Mouse (Mus musculus) spleen, adult 12 weeks (tissue): ENCODE measurements around the gene Dnaaf2.
A peak's percentile ranks its signal among the peaks of the same experiment; 100 is the strongest.

Experiments
- DNase-seq: peaks from one replicate; pipeline ENCODE4 v3.0.0; 2022; ENCODE audit warnings: low spot score

Dnaaf2 gene

DNA sequence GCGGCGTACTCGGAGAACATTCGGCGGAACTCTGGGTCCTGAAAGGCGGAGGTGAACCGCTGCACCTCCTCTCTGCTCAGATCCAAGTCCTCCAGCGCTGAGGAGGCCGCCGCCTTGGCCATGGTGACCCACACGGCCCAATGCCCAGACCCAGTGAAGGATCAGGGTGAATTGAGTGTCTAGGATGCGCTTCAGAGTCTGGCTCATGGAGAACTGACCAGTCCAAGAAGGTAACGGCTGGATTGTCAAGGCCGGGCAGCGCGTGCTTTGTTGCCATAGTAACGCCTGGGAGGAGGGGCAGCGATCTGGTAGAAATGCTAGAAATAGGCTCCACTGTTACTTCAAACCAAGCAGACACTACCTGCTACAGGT lies at the start of gene Dnaaf2:
Dnaaf2 (minus strand) TSS at position 266 of the 372 bp plus-strand sequence.
- DNase-seq = no peak

DNA sequence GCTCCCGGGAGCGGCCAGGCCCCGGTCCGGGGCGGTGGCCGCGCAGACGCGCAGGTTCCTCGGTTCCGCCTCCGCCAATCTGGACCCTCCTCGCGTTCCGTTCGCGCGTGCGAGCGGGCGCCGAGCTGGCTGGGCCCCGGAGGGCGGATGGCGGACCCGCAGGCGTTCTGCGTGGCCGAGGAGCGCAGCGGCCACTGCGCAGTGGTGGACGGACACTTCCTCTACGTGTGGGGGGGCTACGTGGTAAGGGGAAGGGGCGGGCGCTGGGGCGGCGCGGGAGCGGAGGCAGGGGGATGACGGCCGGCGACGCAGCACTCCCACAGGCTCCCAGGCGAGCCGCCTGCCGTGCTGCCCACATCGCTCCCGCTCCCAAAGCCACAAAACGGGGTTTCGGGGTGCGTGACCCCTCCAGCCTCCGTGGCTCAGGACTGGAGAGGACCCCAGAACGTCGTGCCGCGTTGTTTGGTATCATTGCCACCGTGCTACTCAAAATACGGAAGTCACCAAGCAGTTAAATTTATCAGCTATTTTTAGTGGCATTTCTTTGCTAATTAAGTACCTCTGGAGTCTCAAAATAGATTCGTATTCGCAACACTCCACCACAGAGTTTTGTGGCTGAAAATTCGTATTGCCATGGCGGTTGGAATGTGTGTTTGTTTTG lies 43.7 kb upstream of the Dnaaf2 start:
- DNase-seq = peak; percentile 25

DNA sequence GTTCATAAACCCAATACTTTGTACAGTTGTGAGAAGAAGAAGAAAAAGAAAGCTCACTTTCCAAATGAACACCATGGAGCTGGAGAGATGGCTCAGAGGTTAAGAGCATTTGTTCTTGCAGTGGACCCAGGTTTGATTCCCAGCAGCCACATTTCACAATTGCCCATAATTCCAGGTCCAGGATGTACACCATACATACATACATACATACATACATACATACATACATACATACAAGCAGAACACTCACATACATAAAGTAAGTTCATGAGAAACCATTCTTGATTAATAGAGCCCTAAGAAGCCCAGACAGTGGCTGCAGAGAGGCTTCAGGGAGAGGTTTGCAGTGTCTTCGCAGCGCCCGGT lies 43.2 kb upstream of the Dnaaf2 start:
- no peak for DNase-seq

DNA sequence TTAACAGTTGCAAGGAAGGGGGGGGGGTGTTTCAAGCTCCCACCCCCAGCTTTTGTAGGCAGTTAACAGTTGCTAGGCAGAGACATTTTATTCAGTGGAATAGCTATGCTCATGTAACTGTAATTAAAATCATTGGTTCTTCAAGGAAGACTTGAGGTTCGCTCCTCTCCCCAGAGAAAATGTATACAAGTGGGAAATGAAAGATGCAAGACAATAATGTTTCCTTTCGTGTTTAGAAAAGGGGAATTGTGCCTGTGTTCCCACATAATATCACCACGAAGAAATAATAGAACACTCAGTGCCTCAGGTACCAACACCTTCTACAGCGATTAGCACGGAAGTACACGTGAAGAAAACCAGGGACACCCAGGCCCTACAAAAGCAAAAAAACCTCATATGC lies 42.6 kb upstream of the Dnaaf2 start, which contains the start of gene Klhdc1:
Klhdc1 (plus strand) TSS at position 301 of the 400 bp plus-strand sequence.
- no peak for DNase-seq

DNA sequence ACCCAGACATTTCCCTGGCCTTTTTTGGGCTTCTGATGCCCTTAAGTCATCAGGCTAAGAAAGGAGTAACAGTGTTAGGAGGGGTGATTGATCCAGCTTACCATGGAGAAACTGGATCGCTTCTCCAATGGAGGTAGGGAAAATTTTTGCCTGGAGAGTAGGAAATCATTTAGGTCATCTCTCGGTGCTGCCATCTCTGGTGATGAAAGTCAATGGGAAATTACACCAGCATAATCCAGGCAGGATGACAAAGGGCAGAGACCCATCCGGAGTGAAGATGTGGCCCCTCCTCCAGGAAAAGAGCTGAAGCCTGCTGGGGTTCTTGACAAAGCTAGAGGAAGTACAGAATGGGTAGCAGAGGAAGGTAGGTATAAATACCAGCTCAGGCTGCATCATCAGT lies 40.1 kb upstream of the Dnaaf2 start:
- DNase-seq = no peak

DNA sequence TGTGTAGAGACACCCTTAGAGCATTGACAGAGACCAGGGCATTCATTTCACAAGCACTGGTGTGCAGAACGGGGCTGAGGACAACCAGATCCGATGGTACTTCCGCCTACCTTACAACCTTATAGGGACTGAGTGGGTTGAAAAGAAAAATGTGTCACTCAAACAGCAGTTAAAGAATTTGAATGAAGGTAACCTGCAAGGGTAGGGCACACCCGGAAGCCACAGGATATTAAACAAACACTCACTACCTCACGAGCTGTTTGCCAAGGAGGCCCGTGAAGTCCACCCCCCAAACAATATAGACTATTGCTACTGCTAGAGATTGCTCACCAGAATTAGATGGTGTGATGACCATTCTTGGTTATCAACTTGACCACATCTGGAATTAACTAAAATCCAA lies 37.6 kb upstream of the Dnaaf2 start:
- no peak for DNase-seq

DNA sequence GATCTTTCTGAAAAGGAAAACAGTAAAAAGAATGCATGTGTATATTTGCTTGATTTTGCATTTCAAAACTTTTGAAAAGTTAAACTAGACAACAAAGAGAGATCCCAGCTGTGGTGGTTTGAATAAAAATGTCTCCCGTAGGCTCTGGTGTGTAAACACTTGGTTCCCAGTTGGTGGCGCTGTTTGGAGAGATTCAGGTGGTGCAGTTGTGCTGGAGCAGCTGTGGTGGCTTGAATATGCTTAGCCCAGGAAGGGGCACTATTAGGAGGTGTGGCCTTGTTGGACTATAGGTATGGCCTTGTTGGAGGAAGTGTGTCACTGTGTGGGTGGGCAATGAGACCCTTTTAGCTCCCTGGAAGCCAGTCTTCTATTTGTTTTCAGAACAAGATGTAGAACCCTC lies 31.0 kb upstream of the Dnaaf2 start:
- peak; percentile 29 for DNase-seq

DNA sequence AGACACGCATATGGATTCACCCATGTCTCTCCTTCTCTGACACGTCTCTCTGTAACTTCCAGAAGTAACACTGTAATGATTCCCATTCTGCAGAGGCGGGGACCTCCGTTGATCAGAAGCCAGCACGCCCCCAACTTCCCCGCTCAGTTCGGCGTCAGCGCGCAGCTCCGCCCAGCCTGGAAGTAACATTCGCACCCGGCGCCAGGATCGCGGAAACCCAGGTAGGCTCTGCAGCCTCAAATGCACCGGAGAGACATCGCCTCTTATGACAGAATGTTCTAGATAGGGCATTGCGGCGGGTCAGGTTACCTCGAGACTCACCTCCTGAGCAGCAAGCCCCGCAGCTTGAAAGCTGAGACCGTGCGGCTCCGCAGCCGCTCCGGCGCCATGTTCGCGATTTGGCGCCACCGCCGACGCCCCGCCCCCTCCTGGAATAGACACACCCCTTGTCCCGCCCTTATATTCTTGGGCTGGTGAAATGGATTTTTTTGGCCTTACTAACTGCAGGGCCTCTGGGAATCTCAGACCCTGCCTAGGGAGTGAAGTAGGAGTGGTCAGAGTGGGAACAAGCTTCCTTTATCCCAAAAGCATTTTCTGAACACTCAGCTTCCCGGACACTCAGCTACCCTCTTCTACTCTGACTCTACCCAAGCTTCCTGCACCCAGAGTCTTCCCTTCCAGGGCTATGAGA lies 29.7 kb upstream of the Dnaaf2 start, which contains the start of gene Pole2:
Pole2 (minus strand) TSS at position 420 of the 691 bp plus-strand sequence.
- DNase-seq = peak; percentile 84

DNA sequence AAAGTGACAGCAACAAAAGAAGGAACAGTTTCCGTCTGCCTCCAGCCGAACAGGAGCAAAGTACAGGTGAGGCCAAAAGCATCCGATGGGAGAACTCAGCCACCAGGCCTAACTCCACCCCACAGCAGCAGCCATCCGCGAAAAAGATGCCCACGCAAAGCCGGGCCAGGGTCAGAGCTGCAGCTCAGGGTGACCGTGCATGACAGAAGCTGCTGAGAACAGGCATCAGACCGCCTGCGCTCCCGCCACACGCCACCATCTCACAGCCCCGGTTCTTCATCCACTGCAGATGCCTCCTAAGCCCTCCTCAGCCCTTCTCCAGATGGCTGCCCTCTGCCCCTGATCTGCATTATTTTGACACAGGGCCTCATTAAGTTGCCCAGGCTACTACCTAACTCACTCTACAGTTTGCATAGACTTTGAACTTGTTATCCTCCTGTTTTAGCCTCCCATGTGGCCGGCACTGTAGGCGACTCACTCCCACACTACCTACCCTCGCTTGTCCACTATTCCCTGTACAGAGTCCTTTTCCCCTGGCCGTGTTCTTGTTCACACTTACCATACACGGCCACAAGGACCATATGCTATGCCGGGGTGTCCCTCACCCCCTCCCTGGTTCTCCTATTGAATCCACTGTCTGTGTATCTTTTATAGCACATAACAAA lies 22.5 kb upstream of the Dnaaf2 start:
- DNase-seq = no peak

DNA sequence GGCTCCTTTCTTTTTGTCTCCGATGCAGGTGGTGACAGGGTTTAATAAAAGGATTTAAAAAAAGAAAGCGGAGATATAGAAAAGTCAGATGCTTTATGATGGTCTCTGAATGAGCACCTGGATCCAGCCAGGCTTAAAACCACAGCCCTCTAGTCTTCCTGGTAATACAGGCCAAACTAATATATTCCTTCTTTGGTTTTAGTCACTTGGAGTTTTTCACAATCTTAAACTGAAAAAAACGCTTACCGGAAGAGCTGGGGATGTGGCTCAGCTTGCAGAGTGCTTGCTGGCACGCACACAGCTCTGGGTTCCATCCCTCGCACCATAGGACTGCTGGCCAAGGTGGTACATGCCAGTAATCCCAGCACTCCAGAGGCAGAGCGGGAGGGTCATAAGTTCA lies 18.4 kb upstream of the Dnaaf2 start:
- no peak for DNase-seq

DNA sequence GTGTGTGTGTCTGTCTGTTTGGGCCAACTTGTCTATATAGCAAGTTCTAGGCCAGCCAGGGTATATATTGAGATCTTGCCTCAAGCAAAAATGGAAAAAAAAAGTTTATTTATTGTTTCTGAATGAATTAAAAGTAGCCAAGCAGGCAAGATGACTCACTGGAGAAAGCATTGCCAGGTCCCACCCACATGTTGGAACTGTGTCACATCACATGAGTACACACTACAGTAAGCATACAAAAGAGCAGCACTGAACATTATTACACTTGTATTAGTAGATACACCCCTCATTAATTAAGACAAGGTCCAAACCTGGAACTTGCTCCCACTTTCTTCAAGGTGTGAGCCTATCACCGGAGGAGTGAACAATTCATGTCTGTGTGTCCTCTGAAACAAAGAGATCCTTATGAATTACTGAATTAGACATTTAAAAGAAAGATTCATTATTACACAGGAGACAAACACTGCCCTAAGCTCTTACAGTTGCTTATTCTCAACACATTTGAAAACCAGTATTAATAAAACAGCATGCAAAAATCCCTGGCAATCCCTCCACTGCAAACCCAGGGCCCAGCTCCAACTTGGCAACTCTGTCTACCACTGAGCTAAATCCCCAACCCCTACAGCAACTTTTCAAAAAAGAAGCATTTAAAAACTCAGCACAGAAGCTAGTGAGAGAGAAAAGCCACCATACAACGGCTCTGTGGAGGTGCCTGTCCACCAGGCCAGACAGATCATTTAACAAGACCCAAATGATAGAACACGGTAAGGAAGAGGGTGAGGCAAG lies 17.0 kb upstream of the Dnaaf2 start:
- DNase-seq = no peak

DNA sequence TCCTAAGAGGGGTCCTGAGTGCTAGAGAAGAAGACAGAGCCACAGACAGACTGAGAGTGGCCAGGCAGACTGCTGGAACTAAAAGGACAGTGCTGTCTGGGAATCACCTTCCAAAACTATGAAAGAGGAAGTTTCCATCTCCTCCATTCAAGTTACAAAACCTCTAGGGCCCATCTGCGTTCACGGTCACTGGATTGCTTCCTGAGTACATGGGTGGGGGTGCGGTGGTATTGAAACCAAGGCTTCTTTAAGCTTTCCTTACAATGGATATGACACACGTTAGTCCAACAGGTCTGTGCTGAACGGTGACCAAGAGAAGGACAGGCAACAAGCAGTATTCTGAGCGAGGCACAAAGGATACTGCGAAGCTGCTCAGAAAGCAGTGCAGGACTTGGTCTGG lies 16.2 kb upstream of the Dnaaf2 start:
- no peak for DNase-seq

DNA sequence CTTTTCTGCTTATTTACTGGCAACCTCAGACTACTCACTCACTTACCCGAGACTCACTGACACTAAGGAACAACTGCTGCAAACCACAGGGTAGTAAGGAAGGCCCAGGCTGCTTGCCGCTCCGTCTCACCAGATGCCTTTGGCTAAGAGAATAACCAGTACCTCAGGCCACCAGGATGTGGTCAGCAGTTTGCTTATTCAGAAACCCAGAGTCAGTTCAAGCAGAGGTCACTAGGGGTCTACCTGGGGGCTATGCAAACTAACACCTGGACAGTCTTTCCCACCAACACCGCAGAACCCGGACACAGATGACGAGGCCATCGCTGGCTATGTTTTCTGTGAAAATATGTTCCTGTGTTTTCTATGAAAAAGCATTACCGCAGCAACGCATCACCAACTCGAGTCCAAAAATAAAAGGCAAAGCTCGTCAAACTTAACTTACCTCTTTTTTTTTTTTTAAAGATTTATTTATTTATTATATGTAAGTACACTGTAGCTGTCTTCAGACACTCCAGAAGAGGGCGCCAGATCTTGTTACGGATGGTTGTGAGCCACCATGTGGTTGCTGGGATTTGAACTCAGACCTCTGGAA lies 15.1 kb upstream of the Dnaaf2 start:
- DNase-seq = no peak

DNA sequence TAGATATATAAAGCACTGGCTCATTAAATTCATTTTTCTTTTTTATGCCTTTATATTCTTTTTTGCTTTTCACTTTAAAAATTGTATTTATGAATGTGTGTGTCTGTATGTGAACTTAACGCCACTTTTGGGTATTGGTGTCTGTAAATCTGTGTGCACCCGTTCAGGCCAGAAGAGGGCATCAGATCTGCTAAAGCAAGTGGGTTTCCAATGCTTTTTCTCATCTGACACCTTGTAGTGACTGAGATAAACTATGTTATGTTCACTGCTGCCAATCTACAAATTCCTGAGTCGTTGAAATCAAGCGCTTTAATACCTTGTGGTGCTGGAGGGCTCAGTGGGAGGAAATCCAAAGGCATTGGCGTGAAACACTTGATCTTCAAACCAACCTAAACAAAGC lies 12.8 kb upstream of the Dnaaf2 start:
- DNase-seq = no peak

DNA sequence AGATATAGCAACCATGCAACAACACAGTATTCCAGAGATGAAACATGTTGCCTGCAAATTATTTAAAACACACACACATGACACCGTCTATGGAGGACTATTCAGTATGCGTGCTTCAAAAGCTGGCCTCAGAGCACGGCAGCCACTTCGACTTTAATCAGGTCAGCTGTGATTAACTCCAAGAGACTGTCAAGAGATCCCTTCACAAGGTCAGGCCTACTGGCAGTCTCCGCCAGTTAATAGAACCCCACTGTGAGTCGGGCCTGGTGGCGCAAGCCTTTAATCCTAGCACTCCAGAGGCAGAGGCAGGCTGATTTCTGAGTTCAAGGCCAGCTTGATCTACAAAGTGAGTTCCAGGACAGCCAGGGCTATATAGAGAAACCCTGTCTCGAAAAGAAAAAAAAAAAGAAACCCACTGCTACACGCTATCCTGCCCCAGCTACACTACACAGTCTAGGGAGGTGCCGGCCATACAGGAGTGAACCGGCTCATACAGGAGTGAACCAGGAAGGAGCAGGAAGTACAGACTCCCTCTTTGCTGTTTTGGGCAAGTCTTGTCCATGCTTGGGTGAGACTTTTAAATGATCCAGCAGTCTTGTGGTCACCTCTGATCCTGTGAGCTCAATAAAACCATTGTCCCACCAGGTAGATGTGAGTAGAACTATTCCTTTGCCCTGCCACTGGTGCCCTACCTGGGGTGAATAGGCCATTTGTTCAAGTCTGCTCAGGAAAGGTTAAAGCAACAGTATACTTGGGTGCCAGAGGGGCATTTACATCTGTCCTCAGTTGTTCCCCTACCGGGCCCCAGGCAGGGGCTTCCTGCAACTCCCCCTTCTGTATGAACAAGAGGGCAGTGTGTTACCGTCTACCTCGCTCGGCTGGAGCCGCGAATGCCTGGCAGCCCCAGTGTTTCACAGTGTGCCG lies 12.1 kb upstream of the Dnaaf2 start:
- no peak for DNase-seq

DNA sequence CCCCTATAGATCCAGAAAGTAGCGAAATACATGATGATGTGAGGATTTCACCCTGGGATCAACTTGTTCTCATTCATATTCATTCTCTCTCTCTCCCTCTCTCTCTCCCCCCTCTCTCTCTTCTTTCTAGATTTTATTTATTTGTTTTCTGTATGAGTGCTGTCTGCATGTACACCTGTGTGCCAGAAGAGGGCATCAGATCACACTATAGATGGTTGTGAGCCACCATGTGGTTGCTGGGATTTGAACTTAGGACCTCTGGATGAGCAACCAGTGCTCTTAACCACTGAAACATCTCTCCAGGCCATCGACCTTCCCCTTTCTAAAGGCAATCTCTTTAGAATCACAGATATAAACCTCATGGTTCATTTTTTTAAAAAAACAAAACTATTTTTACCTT lies 10.3 kb upstream of the Dnaaf2 start:
- no peak for DNase-seq

DNA sequence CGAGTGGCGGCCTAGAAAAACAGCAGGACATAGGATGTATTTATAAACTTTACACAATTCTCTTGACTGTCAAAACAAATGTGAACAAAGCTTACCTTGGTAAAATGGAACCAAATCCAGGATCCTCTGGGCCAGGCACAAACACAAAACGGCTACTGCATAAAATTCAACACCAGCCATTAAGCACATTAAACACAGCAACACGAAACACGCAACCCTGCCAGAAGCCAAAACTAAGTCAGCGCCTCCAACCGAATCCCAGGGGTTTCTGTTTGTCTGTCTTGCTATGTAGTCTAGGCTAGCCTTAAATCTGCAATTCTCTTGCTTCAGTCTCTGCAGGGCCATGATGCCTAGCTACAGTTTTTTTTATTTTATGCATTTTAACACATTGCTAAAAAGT lies 9.7 kb upstream of the Dnaaf2 start:
- DNase-seq = no peak

DNA sequence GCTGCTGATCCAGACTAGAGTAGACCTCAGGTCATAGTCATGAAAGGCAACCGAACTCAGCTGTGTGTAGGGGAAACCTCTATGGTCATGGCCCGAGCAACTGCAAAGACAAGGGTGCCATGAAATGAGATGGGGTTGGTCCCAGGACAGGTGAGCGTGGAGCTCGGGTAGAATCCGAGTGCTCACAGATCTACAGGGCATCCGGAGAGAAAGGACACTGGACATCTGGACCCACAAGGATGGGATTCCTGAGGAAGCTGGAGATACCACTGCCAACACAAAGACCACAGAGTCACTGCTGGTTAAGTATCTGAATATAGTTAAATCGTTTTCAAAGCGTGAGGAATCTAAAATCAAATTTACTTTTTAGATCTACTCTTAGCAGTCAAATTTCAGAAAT lies 9.2 kb upstream of the Dnaaf2 start:
- no peak for DNase-seq

DNA sequence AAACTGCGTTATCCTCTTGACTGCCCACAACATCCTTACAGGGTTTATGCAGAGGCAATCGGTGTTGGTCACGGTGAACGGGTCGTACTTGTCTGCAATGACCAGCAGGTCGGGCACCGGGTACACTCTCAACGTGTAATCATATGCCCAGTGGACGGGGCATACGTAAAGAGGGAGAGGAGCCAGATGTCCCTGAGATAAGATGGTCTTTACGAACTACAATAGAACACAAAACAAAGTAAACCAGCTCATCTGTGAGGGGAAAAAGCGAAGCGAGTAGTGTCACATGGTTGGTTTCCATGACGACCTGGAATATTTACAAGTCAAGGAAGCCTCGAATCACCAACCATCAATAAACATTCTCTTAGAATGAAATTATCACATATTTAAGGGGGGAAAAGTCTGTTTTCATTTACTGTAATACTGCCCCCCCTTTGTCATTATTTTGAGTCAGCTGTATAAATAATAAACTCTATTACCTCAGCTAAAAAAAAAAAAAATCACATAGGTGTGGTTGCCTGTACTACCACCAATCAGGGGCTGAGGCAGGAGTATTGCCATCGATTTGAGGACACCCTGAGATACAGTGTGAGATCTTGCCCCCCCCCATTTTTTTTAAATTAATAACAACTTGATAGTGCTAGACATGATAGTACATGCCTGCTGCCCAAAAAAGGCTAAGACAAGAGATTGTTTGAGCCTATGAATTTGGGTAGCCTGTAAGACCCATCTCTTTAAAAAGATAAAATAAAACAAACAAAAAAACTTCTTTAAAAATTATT lies 6.0 kb upstream of the Dnaaf2 start, which contains the start of gene Gm49384:
Gm49384 (minus strand) TSS at position 216 of the 782 bp plus-strand sequence.
- no peak for DNase-seq

DNA sequence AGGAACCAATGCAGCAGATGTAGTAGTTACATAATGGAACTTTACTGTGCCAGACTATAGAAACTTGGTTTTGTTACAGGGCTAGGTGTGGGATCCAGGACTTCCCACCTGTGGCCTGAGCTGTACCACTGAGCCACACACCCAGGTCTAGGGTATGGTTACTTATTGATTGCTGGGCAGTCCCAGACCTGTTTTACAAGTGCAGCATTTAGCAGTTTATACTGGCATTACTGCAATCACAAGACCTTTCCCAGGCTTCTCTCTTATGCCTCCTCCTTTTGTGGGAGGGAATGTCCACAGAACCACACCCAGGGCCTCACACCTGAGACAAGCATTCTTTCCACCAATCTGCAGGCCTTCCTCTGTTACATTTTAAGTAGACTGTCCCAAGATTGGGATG lies 756 bp upstream of the Dnaaf2 start:
- DNase-seq = no peak
